Mouse (Mus musculus): Measurements from ENCODE around the gene Gm10643.

DNA sequence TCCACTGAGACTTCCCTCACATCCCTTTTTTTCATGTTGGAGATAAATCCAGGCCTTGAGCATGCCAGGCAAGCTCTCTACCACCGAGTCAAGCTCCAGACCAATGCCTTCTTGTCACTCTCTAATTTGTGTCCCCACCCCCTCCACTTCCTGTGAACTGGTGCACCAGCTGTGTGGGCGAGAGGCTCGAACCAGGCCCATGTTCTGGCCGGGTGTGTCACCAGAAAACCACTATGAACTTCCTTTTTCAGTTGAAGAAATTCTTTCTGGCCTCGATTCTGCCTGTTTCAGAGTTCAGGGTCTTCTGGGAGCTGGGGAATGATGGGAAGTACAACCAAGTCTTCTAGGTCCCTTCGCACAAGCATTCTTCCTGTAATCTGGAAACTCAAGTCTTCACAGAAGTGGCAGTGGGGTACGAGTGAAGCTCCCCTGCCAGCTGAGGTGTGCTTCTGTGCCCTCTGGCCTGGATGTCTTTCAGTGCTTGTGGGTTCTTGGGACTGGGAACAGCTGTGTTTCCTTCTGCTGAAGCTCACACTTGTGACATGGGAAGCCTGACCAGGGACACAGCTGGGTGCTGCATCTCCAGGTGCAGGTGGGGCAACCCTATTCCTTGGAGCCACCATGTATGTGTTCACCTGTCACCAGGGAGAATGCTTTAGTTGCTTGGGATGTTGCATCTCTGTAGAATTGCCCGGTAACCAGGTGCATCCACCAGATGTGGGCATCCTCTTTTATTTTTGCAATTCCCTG, 901 bp downstream of the Gm10643 start:
- no peak for TF ChIP-seq CTCF (IDR thresholded peaks at IDR 0.05)
- no peak for TF ChIP-seq EP300 (IDR thresholded peaks at IDR 0.05)

Data from lung, postnatal 0 days (tissue).